Mouse (Mus musculus): ENCODE measurements at regions not wholly inside any gene's neighbourhood (a gene's known extent, or its start where the extent isn't known, plus 50 kb on each side); places are given as distances from the start of the nearest gene placed in this dataset.

DNA sequence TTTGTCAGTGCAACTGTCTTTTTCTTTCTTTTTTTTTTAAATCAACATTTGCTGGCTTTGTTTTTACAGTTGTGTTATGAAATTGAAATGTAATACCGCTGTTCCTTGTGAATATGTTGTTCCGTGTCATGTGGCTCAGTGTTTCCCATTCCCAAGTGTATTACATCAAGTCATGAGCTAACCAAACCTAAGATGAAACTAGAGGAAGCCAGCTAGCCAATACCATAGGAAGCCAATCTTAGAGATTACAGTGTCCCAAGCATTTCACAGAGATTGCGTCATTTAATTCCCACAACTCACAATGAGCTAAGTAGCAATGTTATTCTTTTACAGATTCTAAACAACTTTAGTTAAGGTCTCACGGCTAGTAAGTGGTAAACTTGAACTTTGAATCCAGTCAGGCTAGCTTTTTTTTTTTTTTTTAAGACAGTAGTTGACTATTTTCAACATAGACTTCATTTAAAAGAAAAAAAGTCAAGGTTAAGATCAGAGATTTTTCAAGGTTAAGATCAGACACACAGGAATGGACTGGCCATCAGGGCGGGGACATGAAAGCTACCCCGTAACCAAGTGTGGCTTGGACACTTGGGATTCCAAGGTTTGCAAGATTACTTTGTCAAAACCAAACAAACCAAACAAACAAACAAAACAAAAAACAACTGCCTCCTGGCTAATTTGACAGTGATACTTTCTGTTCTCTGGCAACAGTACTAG, 64.1 kb upstream of the Arl15 start:
- TF ChIP-seq POLR2A (IDR thresholded peaks at IDR 0.05; ENCODE audit: insufficient read depth, low read depth, low read length) (no peak), EP300 (IDR thresholded peaks at IDR 0.05; ENCODE audit: insufficient read depth, low read depth, low read length) (no peak), CTCF (IDR thresholded peaks at IDR 0.05) (no peak)
- Histone ChIP-seq H3K27me3 (ENCODE audit: control insufficient read depth, insufficient read depth, low read length) (no peaks in the 10 kb centered on the region), H3K9ac (ENCODE audit: low read depth, low read length) (no peak overlapping the region), H3K4me1 (ENCODE audit: control insufficient read depth, insufficient read depth, low read length) (no peaks in the 10 kb centered on the region; the same call in 1 of the 2 replicates), H3K36me3 (ENCODE audit: control insufficient read depth, insufficient read depth, low read length) (no peaks in the 10 kb centered on the region), H3K27ac (peak overlapping the region; percentile 66), H3K79me2 (replicated peaks; ENCODE audit: control insufficient read depth, insufficient read depth, low read length) (no peaks in the 10 kb centered on the region), H3K4me3 (no peak overlapping the region)
- intact Hi-C loops (cut with DNase I), result no loop called here
- peak in 1 of 2 experiments; percentile 15 for DNase-seq
- WGBS, result 61% methylated on average over 6 of the region's 6 CpGs

DNA sequence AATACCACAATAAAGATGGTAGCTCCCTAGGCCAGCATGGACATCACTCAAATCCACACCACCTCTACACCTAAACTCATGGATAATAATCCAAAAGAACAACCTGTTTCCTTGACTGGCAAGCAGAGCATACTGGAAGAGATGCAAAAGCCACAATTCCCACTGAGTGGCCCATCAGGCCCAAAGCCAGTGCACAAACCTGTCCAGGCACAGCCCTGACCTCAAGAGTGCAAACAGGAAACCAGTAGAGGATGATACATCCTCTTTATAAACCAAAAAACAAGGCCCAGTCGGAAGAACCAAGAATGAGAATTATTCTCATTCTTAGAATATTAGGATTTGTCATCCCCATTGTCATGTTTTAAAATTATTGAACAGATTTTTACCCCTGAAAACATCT, 64.7 kb upstream of the Arl15 start:
- H3K79me2 ChIP-seq (replicated peaks; ENCODE audit: control insufficient read depth, insufficient read depth, low read length), result no peaks in the 10 kb centered on the region
- H3K36me3 ChIP-seq (ENCODE audit: control insufficient read depth, insufficient read depth, low read length), result no peaks in the 10 kb centered on the region
- TF ChIP-seq POLR2A (IDR thresholded peaks at IDR 0.05; ENCODE audit: insufficient read depth, low read depth, low read length) (no peak), EP300 (IDR thresholded peaks at IDR 0.05; ENCODE audit: insufficient read depth, low read depth, low read length) (no peak), CTCF (IDR thresholded peaks at IDR 0.05) (no peak)
- H3K27me3 ChIP-seq (ENCODE audit: control insufficient read depth, insufficient read depth, low read length), result no peaks in the 10 kb centered on the region
- no peak overlapping the region for H3K4me3 ChIP-seq
- WGBS, result 50% methylated on average over 1 of the region's 1 CpGs
- intact Hi-C loops (cut with DNase I), result no loop called here
- no peaks in the 10 kb centered on the region; the same call in 1 of the 2 replicates for H3K4me1 ChIP-seq (ENCODE audit: control insufficient read depth, insufficient read depth, low read length)
- H3K9ac ChIP-seq (ENCODE audit: low read depth, low read length), result no peak overlapping the region
- DNase-seq, result no peak
- H3K27ac ChIP-seq, result peak overlapping the region; percentile 45

DNA sequence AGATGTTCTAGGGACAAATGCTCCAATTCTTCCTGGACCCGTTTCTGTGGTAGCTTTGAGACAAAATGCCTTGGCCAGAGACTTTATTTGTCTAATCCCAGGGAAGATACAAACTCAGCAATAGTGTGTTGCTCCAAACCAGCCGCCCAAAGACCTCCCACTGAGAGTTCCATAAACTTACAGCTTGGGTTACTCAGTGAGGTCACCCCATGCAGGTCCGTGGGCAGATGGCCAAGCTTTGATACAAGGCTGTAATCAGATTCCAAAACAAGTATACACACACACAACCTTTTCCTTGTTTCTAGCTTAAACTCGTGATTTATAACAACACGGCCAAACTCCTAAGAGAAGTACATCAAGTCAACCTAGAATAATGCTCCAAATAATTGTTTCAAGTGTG, 64.6 kb upstream of the Hspb3 start:
- H3K27me3 ChIP-seq (ENCODE audit: control insufficient read depth, insufficient read depth, low read length), result no peaks in the 10 kb centered on the region
- TF ChIP-seq EP300 (IDR thresholded peaks at IDR 0.05; ENCODE audit: insufficient read depth, low read depth, low read length) (no peak), POLR2A (IDR thresholded peaks at IDR 0.05; ENCODE audit: insufficient read depth, low read depth, low read length) (no peak), CTCF (IDR thresholded peaks at IDR 0.05) (no peak)
- intact Hi-C loops (cut with DNase I), result no loop called here
- 57% methylated on average over 5 of the region's 5 CpGs for WGBS
- no peak overlapping the region for H3K27ac ChIP-seq
- H3K79me2 ChIP-seq (replicated peaks; ENCODE audit: control insufficient read depth, insufficient read depth, low read length), result no peaks in the 10 kb centered on the region
- H3K4me3 ChIP-seq, result no peak overlapping the region
- H3K36me3 ChIP-seq (ENCODE audit: control insufficient read depth, insufficient read depth, low read length), result no peaks in the 10 kb centered on the region
- DNase-seq, result peak; percentile 15 to 25
- H3K9ac ChIP-seq (ENCODE audit: low read depth, low read length), result no peak overlapping the region
- no peaks in the 10 kb centered on the region; the same call in 1 of the 2 replicates for H3K4me1 ChIP-seq (ENCODE audit: control insufficient read depth, insufficient read depth, low read length)

DNA sequence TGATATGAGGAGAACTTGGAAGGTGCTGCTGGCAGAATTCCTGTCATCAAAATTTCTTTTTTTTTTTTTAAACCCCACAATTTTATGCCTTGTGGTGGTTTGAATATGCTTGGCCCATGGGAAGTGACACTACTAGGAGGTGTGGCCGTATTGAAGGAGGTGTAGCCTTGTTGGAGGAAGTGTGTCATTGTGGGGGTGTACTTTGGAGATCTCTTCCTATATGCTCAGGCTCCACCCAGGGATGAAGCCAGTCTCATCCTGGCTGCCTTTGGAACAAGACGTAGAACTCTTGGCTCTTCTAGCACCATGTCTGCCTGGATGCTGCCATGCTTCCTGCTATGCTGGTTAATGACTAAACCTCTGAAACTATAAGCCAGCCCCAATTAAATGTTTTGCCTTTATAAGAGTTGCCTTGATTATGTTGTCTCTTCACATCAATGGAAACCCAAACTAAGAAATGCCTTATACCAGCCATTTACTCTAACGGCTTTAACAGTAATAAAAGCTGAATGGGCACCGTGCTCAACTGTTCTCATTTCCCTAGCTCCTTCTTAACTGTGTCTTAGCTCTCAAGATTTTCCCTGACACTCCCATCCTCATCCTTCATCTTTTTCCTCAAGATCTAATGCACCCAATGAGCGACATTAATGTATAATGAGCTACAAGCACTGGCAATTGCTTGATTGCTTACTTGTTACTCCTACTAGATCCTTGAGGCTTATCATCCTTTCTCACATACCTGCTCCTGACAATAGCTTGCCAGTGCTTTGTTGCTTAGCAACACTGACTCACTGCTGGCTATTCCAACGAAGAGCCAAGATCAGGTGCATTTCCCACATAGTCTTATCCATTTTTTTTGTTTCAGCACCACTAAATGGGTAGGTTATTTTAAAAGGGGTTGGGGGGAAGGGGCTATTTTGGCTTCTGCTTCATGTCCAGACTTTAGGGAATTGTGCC, 61.7 kb upstream of the Hspb3 start:
- WGBS, result 82% methylated on average over 6 of the region's 6 CpGs
- intact Hi-C loops (cut with DNase I), result no loop called here
- Histone ChIP-seq H3K27ac (no peak overlapping the region), H3K36me3 (ENCODE audit: control insufficient read depth, insufficient read depth, low read length) (no peaks in the 10 kb centered on the region), H3K27me3 (ENCODE audit: control insufficient read depth, insufficient read depth, low read length) (no peaks in the 10 kb centered on the region), H3K4me1 (ENCODE audit: control insufficient read depth, insufficient read depth, low read length) (no peaks in the 10 kb centered on the region; the same call in 1 of the 2 replicates), H3K79me2 (replicated peaks; ENCODE audit: control insufficient read depth, insufficient read depth, low read length) (no peaks in the 10 kb centered on the region), H3K4me3 (no peak overlapping the region), H3K9ac (ENCODE audit: low read depth, low read length) (no peak overlapping the region)
- DNase-seq, result no peak
- TF ChIP-seq CTCF (IDR thresholded peaks at IDR 0.05) (no peak), POLR2A (IDR thresholded peaks at IDR 0.05; ENCODE audit: insufficient read depth, low read depth, low read length) (no peak), EP300 (IDR thresholded peaks at IDR 0.05; ENCODE audit: insufficient read depth, low read depth, low read length) (no peak)

DNA sequence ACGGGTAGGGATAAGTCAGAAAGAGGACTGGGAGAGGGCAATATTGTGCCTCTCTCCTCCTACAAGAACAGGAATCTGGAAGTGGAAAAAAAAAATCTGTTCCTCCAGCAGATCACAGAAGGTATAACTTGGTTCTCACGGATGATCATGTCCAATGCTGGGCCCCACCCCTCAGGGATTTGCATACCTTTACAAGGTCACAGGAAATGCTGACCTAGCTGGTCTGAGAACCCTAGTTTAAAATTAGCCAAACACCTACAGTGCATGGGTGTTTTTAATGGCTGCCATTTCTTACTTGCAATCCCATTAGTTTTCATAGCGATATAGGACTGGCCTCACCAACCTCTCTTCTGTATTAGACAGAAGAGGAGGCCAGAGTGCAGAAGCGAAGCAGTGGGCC, 51.8 kb upstream of the Hspb3 start:
- DNase-seq, result no peak
- H3K27ac ChIP-seq, result no peak overlapping the region
- TF ChIP-seq EP300 (IDR thresholded peaks at IDR 0.05; ENCODE audit: insufficient read depth, low read depth, low read length), result no peak
- no peak for TF ChIP-seq POLR2A (IDR thresholded peaks at IDR 0.05; ENCODE audit: insufficient read depth, low read depth, low read length)
- no peak for TF ChIP-seq CTCF (IDR thresholded peaks at IDR 0.05)
- no peaks in the 10 kb centered on the region for H3K79me2 ChIP-seq (replicated peaks; ENCODE audit: control insufficient read depth, insufficient read depth, low read length)
- intact Hi-C loops (cut with DNase I), result no loop called here
- 69% methylated on average over 4 of the region's 4 CpGs for WGBS
- no peaks in the 10 kb centered on the region for H3K36me3 ChIP-seq (ENCODE audit: control insufficient read depth, insufficient read depth, low read length)
- H3K4me1 ChIP-seq (ENCODE audit: control insufficient read depth, insufficient read depth, low read length), result no peaks in the 10 kb centered on the region
- H3K27me3 ChIP-seq (ENCODE audit: control insufficient read depth, insufficient read depth, low read length), result no peaks in the 10 kb centered on the region
- H3K4me3 ChIP-seq, result no peak overlapping the region
- no peak overlapping the region for H3K9ac ChIP-seq (ENCODE audit: low read depth, low read length)
